Mouse (Mus musculus): Measurements from ENCODE around the gene Uba52.

GRCm38 (mm10) chr8:70527111-70527511 is 16.5 kb upstream of the Uba52 start:
- TF ChIP-seq POLR2A (IDR thresholded peaks at IDR 0.05; ENCODE audit: low read depth, low read length) = no peak
- TF ChIP-seq CTCF (IDR thresholded peaks at IDR 0.05; ENCODE audit: borderline replicate concordance, insufficient read depth, low read length) = no peak
